Mouse (Mus musculus): ENCODE results near the gene Rassf2. TPM values are rescaled to one million over a fixed set of nuclear protein-coding genes. Genes with fewer than 3 reads are reported as not detected.
A peak's percentile ranks its signal among the peaks of the same experiment; 100 is the strongest.

Rassf2 gene
- polyA plus RNA-seq, 1 experiment from 2014 or later: 5.5 TPM

DNA sequence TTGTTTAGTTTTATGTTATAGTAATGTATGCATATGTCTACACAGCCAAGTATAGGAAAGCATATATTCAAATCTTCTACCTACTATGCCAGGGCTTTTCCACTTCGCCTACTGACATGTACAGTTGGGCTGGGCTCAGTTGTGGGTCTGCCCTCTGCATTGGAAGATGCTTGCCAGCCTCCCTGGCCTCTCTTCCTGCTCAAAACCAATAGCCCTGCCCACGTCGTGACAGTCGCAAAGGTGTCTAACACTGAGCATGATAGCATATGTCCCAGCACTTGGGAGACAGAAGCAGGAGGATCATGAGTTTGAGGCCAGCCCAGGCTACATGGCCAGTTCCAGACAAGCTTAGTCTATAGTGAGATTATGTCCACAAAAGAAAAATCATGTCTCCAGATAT is 16.9 kb downstream of the Rassf2 start:
- H3K36me3 ChIP-seq: no peaks in the 10 kb centered on the region
- H3K27me3 ChIP-seq (ENCODE audit: low read depth, poor library complexity, severe bottlenecking): no peaks in the 10 kb centered on the region
- DNase-seq (ENCODE audit: low spot score): no peak
- peaks cover 15% of the 10 kb centered on the region; the same call in 1 of the 2 replicates for H3K4me1 ChIP-seq
- H3K27ac ChIP-seq: no peak overlapping the region
- no peaks in the 10 kb centered on the region for H3K9me3 ChIP-seq (replicated peaks)
- WGBS: 83% methylated on average over 4 of the region's 4 CpGs
- H3K4me3 ChIP-seq: no peak overlapping the region

- Histone ChIP-seq H3K4me3 (no peak overlapping the region), H3K9me3 (replicated peaks) (no peaks in the 10 kb centered on the region), H3K27ac (no peak overlapping the region), H3K36me3 (no peaks in the 10 kb centered on the region), H3K4me1 (peaks cover 32% of the 10 kb centered on the region), H3K27me3 (ENCODE audit: low read depth, poor library complexity, severe bottlenecking) (no peaks in the 10 kb centered on the region)
- no peak for DNase-seq (ENCODE audit: low spot score)
- 82% methylated on average over 2 of the region's 2 CpGs for WGBS
Observed at GRCm38 (mm10) chr2:132010781-132011180, 19.3 kb downstream of the Rassf2 start.

- 0 out of 2 replicates have a peak overlapping the region, but pooled peaks have one; percentile 34 for H3K27ac ChIP-seq
Observed at GRCm38 (mm10) chr2:132008186-132008585, 21.9 kb downstream of the Rassf2 start.

GRCm38 (mm10) chr2:132007475-132007819 is 22.6 kb downstream of the Rassf2 start:
- no peak overlapping the region for H3K4me3 ChIP-seq
- no peak for DNase-seq (ENCODE audit: low spot score)
- H3K27me3 ChIP-seq (ENCODE audit: low read depth, poor library complexity, severe bottlenecking): no peaks in the 10 kb centered on the region
- H3K4me1 ChIP-seq: peaks cover 39% of the 10 kb centered on the region
- peak overlapping the region; percentile 66 for H3K27ac ChIP-seq
- H3K36me3 ChIP-seq: no peaks in the 10 kb centered on the region
- no peaks in the 10 kb centered on the region for H3K9me3 ChIP-seq (replicated peaks)
- 32% methylated on average over 6 of the region's 6 CpGs for WGBS

More at GRCm38 (mm10) chr2:132008186-132008585, 21.9 kb downstream of the Rassf2 start:
- H3K36me3 ChIP-seq: no peaks in the 10 kb centered on the region
- H3K27me3 ChIP-seq (ENCODE audit: low read depth, poor library complexity, severe bottlenecking): no peaks in the 10 kb centered on the region
- peaks cover 39% of the 10 kb centered on the region for H3K4me1 ChIP-seq
- no peaks in the 10 kb centered on the region for H3K9me3 ChIP-seq (replicated peaks)
- WGBS: 45% methylated on average over 4 of the region's 4 CpGs
- no peak for DNase-seq (ENCODE audit: low spot score)
- no peak overlapping the region for H3K4me3 ChIP-seq

- H3K36me3 ChIP-seq: no peaks in the 10 kb centered on the region
- peaks cover 39% of the 10 kb centered on the region for H3K4me1 ChIP-seq
- no peak overlapping the region for H3K4me3 ChIP-seq
- DNase-seq (ENCODE audit: low spot score): no peak
- no peaks in the 10 kb centered on the region for H3K27me3 ChIP-seq (ENCODE audit: low read depth, poor library complexity, severe bottlenecking)
- H3K9me3 ChIP-seq (replicated peaks): no peaks in the 10 kb centered on the region
- peak overlapping the region; percentile 66 for H3K27ac ChIP-seq
- 89% methylated on average over 18 of the region's 18 CpGs for WGBS
Observed at GRCm38 (mm10) chr2:132006561-132007474, 23.2 kb downstream of the Rassf2 start.

DNA sequence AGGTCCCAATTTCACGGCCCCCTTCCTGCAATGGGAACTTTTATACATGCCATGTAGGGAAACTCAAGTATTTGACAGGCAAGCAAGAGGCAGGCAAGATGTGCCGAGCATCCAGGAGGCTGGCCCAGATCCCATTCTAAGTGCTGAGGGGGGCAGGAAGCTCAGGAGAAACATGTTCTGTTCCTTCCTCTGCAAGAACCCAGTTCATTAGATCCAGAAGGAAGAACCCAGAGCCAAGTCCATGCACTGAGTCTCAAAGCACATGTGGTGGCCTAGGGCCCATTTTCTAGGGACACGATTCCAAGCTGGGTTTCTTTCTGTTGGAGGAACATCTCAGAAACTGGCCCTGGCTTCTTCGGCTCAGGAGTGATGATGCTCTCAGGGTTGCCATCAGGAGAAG is 24.6 kb downstream of the Rassf2 start:
- H3K4me3 ChIP-seq: no peak overlapping the region
- no peak for DNase-seq (ENCODE audit: low spot score)
- H3K27me3 ChIP-seq (ENCODE audit: low read depth, poor library complexity, severe bottlenecking): no peaks in the 10 kb centered on the region
- H3K27ac ChIP-seq: no peak overlapping the region
- 93% methylated on average over 4 of the region's 4 CpGs for WGBS
- H3K36me3 ChIP-seq: no peaks in the 10 kb centered on the region
- no peaks in the 10 kb centered on the region for H3K9me3 ChIP-seq (replicated peaks)
- H3K4me1 ChIP-seq: peaks cover 39% of the 10 kb centered on the region

DNA sequence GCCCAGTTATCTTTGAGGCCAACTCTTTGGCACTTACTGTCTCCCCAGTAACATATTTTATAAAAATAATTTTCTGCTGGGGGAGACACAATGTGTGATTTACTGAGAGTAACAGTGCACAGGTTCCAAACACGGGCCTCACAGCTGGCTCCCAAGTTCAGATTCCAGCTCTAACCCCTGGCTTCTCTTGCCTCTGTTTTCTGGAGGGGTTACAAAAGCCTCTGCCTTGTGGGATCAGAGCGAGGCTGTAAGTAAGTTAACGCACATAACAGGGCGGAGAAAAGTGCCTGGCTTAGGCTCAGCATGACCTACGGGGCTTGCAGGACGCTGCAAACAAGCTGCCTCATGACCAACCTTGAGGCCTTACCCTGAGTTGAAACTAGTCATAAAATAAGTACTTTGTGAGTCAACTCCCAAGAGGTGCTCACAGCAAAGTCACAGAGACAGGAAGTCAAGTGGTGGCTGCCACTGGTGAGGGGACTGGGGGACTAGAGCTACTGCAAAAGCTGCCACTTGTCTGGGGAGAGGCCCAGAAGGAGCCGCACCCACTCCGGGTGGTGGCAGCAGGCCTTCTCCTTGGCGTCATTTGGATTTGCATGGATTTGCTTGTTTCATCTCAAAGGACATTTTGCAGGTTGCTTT is 25.4 kb downstream of the Rassf2 start:
- no peak for DNase-seq (ENCODE audit: low spot score)
- H3K9me3 ChIP-seq (replicated peaks): no peaks in the 10 kb centered on the region
- no peaks in the 10 kb centered on the region for H3K27me3 ChIP-seq (ENCODE audit: low read depth, poor library complexity, severe bottlenecking)
- H3K4me3 ChIP-seq: no peak overlapping the region
- H3K36me3 ChIP-seq: no peaks in the 10 kb centered on the region
- peaks cover 39% of the 10 kb centered on the region for H3K4me1 ChIP-seq
- peak overlapping the region; percentile 42; the same call in 1 of the 2 replicates for H3K27ac ChIP-seq
- WGBS: 70% methylated on average over 9 of the region's 9 CpGs

DNA sequence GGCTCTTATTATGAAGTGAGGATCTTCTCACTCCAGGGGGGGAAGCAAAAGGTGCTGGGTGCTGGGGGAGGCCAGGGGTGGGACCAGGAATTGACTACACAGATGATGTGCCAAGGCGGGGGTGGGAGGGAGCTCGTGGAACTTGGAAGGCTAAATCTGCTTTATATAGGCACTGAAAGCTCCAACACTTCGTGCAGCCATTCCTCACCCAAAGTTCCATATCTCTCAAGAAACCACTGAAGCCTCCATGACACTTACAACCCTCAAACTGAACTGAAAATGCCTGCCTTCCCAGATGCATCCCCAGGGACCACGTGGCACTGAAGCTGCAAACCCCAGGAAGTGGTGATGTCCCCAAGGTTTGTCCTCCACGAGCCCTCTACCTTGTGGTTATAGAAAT is 26.1 kb downstream of the Rassf2 start:
- Histone ChIP-seq H3K4me1 (peaks cover 38% of the 10 kb centered on the region), H3K27ac (no peak overlapping the region), H3K36me3 (no peaks in the 10 kb centered on the region), H3K9me3 (replicated peaks) (no peaks in the 10 kb centered on the region), H3K27me3 (ENCODE audit: low read depth, poor library complexity, severe bottlenecking) (no peaks in the 10 kb centered on the region), H3K4me3 (no peak overlapping the region)
- no peak for DNase-seq (ENCODE audit: low spot score)
- WGBS: 78% methylated on average over 5 of the region's 5 CpGs

DNA sequence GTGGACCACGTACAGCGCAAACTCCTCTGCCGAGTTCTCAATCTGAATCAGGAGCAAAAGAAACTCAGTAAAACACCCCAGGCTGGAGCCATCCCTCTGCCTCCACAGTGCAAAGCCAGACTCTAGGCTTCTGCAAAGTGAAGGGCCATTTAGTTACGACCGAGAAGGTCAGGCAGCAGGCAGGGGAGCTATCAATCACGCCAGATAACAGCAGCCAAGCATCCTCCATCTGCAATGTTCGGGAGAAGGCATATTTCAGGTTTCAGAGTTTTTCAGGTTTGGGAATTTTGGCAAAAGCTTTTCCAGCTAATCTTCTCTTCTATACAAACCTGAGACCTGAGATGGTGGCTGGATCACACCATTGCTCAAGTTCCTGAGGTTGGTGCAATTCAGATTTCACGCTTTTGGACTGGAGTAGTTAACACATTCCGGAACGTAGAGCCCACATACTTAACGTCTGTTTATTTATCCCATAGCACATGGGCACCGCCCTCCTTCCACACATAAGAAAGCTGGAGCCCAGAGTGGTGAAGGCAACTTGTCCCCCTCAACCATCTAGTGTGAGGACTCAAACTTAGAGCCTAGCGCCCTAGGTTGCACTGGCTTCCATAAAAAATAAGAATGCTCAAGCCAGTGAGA is 28.2 kb downstream of the Rassf2 start:
- Histone ChIP-seq H3K4me3 (no peak overlapping the region), H3K27me3 (ENCODE audit: low read depth, poor library complexity, severe bottlenecking) (no peaks in the 10 kb centered on the region), H3K27ac (no peak overlapping the region), H3K4me1 (peaks cover 17% of the 10 kb centered on the region; the same call in 1 of the 2 replicates), H3K9me3 (replicated peaks) (no peaks in the 10 kb centered on the region), H3K36me3 (no peaks in the 10 kb centered on the region)
- WGBS: 48% methylated on average over 13 of the region's 13 CpGs
- no peak for DNase-seq (ENCODE audit: low spot score)

DNA sequence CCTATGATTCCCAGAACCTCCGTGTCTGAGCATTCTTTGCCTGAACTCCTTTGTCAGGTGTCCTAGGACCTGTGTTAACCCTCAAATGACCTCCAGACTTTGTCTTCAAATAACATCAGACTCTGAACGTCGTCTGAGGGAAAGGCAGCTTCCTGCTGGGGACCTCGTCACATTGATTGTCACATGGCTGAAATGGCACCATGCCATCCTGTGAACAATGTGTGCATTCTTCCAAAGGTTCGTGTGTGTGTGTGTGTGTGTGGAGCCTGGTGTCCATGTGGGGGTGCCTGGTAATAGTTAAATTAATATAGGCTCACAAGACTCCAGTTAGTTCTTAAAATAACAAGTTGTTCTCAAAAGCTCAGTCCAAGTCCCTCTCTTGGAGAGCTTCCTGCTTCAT is 32.7 kb downstream of the Rassf2 start:
- Histone ChIP-seq H3K4me1 (peaks cover 13% of the 10 kb centered on the region), H3K27me3 (ENCODE audit: low read depth, poor library complexity, severe bottlenecking) (peaks cover 12% of the 10 kb centered on the region; the same call in 1 of the 2 replicates), H3K4me3 (no peak overlapping the region), H3K36me3 (no peaks in the 10 kb centered on the region), H3K27ac (no peak overlapping the region), H3K9me3 (replicated peaks) (no peaks in the 10 kb centered on the region)
- no peak for DNase-seq (ENCODE audit: low spot score)
- 70% methylated on average over 5 of the region's 5 CpGs for WGBS

DNA sequence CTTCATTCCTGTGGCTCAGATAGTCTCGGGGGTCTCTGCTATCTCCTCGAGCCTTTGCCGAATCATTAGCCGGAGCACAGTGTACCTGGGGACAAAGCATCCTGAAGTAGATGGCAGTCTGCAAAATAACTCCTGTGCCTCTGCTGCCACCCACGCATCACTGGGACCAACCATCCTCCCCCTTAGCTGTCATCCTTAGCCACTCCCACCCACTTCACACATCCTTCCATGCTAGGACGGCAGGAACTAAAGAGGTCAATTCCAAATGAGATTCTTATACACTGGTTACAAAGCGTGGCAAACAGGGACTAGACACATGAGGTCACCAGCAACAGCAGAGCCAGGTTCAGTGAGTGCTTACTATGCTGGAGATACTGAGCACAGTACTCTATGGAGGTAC is 33.7 kb downstream of the Rassf2 start:
- Histone ChIP-seq H3K36me3 (no peaks in the 10 kb centered on the region), H3K27ac (no peak overlapping the region), H3K4me3 (no peak overlapping the region), H3K4me1 (peaks cover 13% of the 10 kb centered on the region), H3K9me3 (replicated peaks) (no peaks in the 10 kb centered on the region), H3K27me3 (ENCODE audit: low read depth, poor library complexity, severe bottlenecking) (peaks cover 12% of the 10 kb centered on the region; the same call in 1 of the 2 replicates)
- 83% methylated on average over 7 of the region's 7 CpGs for WGBS
- no peak for DNase-seq (ENCODE audit: low spot score)

DNA sequence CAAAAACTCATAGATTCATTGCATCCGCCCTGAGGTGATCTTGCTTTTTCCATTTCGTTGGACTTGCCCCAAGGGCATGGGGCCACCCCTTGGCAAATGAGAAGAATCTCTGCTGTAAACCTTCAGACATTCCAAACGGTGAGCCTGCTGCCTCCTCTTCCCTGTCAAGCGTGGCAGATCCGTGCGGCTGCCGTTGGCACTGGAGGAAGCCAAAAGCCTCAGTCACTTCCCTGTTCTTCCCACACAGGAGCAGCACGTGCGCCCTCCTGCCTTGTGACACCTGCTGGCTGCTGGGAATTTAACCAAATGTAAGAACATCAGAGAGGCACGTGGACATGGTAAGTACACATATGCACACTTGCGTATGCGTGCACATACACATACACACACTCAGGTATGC is 34.3 kb downstream of the Rassf2 start:
- no peak for DNase-seq (ENCODE audit: low spot score)
- H3K9me3 ChIP-seq (replicated peaks): no peaks in the 10 kb centered on the region
- no peak overlapping the region for H3K4me3 ChIP-seq
- H3K27ac ChIP-seq: no peak overlapping the region
- H3K27me3 ChIP-seq (ENCODE audit: low read depth, poor library complexity, severe bottlenecking): peaks cover 12% of the 10 kb centered on the region; the same call in 1 of the 2 replicates
- WGBS: 90% methylated on average over 12 of the region's 12 CpGs
- H3K4me1 ChIP-seq: peaks cover 13% of the 10 kb centered on the region
- no peaks in the 10 kb centered on the region for H3K36me3 ChIP-seq

GRCm38 (mm10) chr2:131994971-131995370 is 35.1 kb downstream of the Rassf2 start:
- peaks cover 12% of the 10 kb centered on the region; the same call in 1 of the 2 replicates for H3K27me3 ChIP-seq (ENCODE audit: low read depth, poor library complexity, severe bottlenecking)
- H3K4me1 ChIP-seq: peaks cover 13% of the 10 kb centered on the region
- no peak for DNase-seq (ENCODE audit: low spot score)
- no peak overlapping the region for H3K27ac ChIP-seq
- 88% methylated on average over 6 of the region's 6 CpGs for WGBS
- no peak overlapping the region for H3K4me3 ChIP-seq
- no peaks in the 10 kb centered on the region for H3K9me3 ChIP-seq (replicated peaks)
- H3K36me3 ChIP-seq: no peaks in the 10 kb centered on the region
